Mouse (Mus musculus) adrenal gland, adult 18-20 months (tissue): ENCODE data around the gene Serpinb9b. TPM values are rescaled to one million over a fixed set of nuclear protein-coding genes. Genes with fewer than 3 reads are reported as not detected.

Experiments
- DNase-seq, 2 experiments: peaks; one replicate each; pipeline ENCODE4 v3.0.0; 2021 to 2022; ENCODE audit warnings: low spot score in 2 of 2
- total RNA-seq, 2 experiments: library from RNA; stranded (reverse); gene quantifications; 1 replicate in 1 of 2; 2 replicates in 1 of 2; pipeline ENCODE4 v1.2.3; 2021

Gene Serpinb9b
- total RNA-seq, 2 experiments from 2014 or later = 0.10 TPM; not detected in 1

DNA sequence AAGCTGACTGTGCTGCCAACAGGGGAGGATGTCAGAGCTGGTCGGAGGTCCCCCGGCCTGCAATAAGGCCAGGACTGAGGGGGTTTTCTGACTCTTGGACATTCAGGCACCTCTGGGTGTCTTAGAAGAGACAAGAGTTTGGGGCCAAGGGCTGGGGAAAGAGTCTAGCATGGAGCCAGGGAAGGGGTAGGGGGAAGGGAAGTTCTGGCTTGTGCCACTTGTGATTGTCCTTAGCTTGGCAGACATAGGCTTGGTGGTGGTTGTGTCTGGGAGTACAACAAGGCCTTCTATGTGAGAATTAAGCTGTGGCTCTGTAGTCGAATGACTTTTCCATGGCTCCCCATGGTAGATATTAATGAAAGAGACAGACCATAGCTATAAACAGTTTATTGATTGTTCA, 16.3 kb downstream of the Serpinb9b start:
- DNase-seq = no peak

- no peak for DNase-seq
Measured at GRCm38 (mm10) chr13:33047234-33047633, 20.0 kb downstream of the Serpinb9b start.

DNA sequence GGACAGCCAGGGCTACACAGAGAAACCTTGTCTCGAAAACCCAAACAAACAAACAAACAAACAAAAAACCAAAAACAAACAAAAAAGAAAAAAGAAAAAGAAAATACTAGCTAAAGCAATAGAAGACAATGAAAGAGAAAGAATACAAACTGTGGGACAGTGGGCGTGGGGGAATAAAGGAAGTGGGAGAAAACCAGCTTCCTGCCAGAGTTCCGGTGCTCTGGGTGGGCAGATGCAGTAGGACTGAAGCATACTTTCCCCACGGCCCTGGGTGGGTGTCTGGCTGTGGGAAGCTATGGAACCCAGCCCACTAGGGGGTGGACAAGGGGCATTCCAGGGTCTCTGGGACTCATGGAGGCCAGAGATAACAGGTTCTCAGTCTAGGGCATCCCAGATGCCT, 21.0 kb downstream of the Serpinb9b start:
- DNase-seq = no peak

DNA sequence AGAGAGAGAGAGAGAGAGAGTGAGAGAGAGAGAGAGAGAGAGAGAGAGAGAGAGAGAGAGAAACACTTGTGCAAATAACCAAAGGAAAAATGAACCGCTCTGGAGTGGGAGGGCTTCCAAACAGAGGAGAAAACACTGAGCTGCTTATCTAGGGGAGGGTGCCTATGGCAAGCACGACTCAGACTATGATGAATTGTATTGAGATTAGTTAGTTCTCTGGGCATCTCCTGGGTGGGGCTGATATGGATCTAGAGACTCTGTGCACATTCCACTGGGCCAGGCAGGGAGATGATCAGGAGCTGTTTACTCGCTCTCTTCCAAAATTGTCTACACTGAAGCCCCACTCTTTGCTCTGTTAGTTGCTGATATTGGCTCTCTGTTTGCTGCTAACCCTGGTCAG, 24.5 kb downstream of the Serpinb9b start:
- no peak for DNase-seq

DNA sequence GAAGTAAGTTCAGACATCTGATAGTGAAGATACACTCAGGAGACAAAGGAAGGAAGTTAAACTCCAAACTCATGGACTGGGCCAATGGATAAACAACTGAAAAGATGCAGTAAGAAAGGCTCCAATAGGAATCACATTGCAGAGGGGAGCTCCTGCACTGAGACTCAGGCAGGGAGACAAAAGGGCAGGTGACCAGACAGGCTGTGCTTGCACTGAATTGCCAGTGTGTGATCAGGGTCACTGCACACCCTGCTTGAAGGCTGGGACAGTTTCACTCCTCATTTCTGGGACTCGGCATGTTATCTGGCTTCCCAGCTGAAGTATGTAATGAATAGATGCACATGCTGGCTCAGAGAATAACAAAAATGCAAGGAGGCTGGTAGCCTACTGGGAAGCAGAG, 35.8 kb downstream of the Serpinb9b start:
- DNase-seq = no peak

GRCm38 (mm10) chr13:33067387-33067977, 40.3 kb downstream of the Serpinb9b start:
- no peak for DNase-seq

GRCm38 (mm10) chr13:33068164-33068563, 40.9 kb downstream of the Serpinb9b start:
- no peak for DNase-seq

DNA sequence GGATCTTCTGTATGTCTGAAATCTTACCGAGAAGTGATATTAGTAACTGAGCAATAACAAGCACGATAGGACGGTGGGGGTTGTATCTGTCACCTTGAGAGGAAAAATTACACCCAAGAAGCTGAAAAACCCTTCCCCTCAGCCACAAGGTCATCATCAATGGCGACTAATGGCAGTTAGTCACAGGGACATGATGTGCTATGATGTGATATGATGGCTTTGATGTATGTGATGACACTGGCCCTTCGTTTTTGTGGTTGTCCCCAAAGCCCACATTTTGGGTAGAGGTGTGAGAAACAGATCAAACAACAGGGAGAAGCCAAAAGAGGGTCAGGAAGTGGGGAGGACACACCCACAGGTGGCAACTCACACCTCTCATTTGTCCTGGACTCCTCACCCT, 44.6 kb downstream of the Serpinb9b start:
- DNase-seq = no peak

GRCm38 (mm10) chr13:33074029-33074428, 46.8 kb downstream of the Serpinb9b start:
- DNase-seq = peak; percentile 33 to 46

DNA sequence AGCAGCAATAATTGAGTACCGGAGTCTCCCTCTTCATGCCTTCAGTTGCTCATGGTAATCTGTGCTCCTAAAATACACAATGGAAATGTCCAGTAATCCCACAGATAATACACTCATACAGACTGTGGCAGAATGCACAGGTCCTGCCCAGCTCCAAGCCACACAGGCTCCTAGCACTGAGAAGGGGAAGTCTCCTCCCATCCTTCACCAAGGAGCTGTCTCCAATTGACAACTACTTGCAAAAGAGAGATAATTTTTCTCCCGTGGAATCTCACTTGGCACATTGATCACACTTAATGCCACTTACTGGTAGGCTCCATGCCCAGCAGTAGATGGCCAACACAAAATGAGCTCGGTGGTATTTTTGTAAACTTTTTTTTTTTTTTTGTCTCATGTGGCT, 49.0 kb downstream of the Serpinb9b start:
- DNase-seq = no peak

DNA sequence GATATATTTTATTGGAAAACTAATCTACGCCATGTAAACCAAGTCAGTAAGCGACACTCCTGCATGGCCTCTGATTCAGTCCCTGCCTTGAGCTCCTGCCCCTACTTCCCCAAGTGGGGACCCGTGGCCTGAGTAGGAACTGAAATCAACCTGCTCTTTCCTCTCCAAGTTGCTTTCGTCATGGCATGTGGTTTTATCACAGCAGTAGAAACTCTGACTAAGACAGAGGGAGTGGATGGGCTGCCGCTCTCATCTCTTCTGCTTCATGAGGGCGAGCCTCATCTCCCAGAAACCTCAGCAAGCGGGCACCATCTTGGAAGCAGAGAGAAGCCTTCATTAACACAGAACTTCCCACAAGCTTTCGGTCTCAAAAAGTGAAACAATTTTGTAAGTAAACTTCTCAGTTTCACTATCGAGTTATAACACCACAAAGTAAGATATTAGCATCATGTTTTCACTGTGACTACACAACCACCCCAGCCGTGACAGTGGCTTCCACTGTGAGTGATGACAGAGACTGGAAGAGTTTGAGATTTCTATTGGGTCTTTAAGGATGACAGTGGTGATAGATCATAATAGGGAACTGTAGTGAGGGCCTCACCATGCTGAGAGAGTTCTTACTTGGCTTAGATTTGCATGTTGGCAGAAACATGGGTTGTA, 49.9 kb downstream of the Serpinb9b start:
- no peak for DNase-seq

GRCm38 (mm10) chr13:33078056-33078705, 51.0 kb downstream of the Serpinb9b start, which contains the start of gene Serpinb1b:
Gene Serpinb1b, plus strand, starts transcription at chr13:33078575.
- DNase-seq = no peak

- no peak for DNase-seq
Measured at GRCm38 (mm10) chr13:33079391-33079790, 52.2 kb downstream of the Serpinb9b start.

DNA sequence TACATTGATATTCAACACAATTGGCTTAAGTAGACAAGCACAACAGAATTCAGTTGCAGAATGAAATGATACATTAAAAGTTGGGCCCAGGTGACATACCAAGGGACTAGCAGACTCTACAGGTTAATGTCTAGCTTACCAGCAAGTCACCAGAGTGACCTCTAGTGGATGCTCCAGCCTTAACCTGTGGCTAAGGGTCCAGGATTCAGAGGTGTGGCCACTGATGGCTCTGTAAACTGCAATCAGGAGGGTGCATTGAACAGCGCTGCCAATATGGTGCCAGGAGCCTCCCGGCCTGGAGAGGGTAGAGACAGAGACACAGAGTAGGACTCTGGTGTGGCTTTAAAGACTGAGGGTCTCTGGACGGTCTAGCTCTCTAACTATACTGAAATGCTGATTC, 53.1 kb downstream of the Serpinb9b start:
- DNase-seq = no peak

DNA sequence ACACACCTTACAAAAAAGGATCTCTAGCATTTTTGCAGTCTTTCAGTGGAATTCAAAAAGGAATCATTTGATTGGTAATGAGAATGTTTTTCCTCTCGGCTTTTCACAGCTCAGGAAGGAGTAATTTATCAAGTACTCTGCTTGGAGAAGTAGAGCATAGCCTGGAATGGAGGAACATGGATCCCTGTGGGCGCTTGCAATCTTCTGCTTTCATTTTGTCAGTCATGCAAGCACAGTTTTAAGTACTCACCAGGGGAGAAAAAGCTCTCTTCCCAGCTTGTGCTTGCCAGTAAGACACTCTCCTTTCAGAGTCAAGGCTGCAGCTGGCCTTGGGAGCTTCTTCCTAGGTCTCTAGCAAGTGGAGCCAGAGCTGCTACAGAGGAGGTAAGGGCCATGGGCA, 56.6 kb downstream of the Serpinb9b start:
- DNase-seq = no peak

DNA sequence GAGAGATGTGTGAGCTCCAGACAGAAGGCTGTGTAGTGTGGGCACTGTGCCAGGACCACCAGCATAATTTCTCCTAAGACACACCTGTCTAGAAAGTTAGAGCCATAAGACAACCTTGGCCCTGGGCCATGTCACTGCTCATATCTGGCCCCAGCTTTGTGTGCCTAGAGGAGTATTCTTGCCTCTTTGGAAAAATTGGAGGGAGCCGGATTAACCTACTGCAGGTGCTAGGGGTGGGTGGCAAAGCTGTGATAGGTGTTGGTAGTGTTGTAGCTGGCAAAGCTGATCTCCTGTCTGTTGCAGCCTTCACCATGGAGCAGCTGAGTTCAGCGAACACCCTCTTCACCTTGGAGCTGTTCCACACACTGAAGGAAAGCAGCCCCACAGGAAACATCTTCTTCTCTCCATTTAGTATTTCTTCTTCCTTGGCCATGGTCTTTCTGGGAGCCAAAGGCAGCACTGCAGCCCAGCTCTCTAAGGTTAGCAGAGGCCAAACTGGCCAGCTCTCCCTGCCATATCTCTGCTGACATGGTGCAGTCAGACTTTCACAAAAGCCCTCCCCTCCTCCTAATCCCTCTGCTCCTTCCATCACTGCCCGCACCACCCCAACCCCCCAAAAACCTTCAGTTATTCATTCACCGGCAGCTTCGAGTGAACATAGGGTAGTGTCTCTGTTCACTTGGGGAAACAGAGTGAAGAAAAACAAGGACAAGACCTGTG, 57.9 kb downstream of the Serpinb9b start:
- no peak for DNase-seq

- no peak for DNase-seq
Measured at GRCm38 (mm10) chr13:33085695-33086432, 58.6 kb downstream of the Serpinb9b start.

DNA sequence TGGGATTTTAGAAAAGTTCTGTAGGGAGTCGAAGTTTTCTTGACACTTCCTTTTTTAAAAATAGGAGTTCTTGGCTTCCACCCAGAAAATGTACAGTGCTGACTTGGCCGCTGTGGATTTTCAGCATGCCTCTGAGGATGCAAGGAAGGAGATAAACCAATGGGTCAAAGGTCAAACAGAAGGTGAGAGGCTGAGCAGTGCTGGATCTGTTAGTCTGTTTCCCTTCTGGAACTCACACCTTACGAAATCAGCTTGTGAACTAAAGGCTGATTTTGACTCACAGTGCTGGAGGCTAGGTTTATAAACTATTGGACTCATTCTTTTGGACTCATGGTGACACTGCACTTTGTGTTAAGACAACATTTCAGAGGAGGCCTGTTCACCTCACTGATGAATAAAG, 62.4 kb downstream of the Serpinb9b start:
- DNase-seq = no peak

DNA sequence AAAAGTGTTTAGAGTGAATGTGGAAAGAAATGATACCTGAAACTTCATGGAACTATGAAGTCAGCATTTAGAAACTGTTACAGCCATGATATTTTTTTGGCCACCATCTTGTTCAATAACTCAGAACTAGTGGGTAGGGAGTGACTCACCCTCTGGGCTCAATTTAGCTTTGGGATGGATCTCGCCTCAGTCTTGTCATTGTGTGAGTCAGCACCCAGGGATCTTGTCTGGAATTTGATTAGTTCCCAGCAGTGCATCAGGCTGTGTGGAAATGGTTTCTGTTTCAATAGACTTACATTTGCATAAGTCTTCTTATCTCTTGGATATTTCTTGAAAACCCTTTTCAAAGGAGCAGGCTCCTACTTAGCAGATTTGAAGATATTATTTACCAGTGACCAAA, 63.3 kb downstream of the Serpinb9b start:
- no peak for DNase-seq

DNA sequence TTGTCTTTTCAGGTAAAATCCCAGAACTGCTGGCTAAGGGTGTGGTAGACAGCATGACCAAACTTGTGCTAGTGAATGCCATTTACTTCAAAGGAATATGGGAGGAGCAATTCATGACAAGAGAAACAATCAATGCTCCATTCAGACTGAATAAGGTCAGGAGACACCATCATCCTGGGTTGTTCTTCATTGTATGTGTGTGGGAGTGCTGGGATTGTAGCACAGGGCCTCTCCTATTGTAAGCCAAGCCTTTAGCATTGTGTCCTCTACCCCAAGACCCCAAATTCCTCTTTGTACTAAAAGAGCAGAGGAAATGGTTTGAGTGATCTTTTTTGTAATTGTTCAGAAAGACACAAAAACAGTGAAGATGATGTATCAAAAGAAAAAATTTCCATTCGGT, 64.1 kb downstream of the Serpinb9b start:
- no peak for DNase-seq
